Mouse (Mus musculus) MN1 (cell line): ENCODE results near the gene Gm49387.
"Not testable (repeated sequence)": the region's sequence is repeated elsewhere in the genome, so short reads cannot be mapped to it uniquely, and the experiment has no call there.

Experiments used
- DNase-seq: peaks from one replicate; pipeline ENCODE4 v3.0.0-alpha.2; 2016; ENCODE audit warnings: low spot score

Gm49387 gene

GRCm38 (mm10) chr14:31640890-31641505 is 320 bp upstream of the Gm49387 start, which contains the start of the genes Btd and Hacl1:
Btd (plus strand) TSS chr14:31641028.
Hacl1 (minus strand) TSS chr14:31641286.
- peak; percentile 93 for DNase-seq

DNA sequence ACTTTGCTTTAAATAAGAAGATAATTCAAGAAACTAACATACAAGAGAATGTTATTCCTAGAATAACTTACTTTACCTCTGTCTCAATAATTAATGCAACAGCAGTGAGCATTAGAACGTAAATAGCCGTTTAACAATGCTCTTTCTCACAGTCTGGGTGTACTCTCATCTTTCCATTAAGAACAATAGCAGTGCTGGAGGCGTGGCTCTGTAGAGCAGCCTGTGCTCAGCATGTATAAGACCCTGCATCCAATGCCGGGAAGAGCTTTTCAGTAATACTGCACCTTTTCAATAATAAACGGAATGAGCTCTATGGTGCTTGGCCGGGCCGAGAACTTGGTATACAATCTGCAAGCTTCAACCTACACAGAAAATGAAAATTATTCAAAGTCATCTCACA is 10.0 kb downstream of the Gm49387 start:
- DNase-seq = no peak

DNA sequence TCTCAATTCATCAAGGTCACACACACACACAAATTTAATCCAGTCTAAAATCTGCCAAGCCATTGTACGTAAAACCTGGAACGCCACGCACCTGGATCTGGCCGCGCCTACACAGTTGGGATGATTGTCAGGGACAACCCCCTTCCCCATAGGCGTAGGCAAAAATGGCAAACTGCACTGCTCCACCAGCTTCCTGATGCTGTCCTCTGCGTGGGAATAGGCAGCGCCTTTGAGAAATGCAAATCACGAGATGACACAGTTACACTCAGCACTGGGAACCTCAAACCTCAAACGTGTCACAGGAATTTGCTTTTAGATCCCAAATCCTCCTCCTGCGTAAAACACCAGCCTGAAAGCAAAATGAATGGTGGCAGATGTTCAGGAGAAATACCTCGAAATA is 17.9 kb downstream of the Gm49387 start:
- no peak for DNase-seq

GRCm38 (mm10) chr14:31620591-31621223 is 20.0 kb downstream of the Gm49387 start:
- DNase-seq = no peak

- DNase-seq = peak; percentile 26
Measured at GRCm38 (mm10) chr14:31617997-31618396, 22.7 kb downstream of the Gm49387 start.

DNA sequence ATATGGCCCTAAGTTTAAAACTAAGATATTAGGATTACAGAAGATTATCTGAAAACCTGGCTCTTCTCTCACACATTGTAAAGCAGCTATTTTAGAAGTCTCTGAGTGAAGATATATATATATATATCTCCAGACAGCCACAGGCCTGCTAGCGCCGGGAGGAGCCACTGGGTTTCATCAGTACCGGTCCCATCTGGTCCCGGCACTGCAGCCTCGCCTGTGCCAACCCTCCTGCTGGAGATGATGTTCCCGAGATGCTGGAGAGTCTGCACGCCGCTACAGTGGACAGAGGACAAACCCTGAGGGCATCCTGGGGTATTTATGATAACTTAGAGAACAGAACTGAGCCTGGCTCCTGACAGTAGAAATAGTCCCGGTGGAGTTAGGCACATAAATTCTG is 23.5 kb downstream of the Gm49387 start:
- no peak for DNase-seq

DNA sequence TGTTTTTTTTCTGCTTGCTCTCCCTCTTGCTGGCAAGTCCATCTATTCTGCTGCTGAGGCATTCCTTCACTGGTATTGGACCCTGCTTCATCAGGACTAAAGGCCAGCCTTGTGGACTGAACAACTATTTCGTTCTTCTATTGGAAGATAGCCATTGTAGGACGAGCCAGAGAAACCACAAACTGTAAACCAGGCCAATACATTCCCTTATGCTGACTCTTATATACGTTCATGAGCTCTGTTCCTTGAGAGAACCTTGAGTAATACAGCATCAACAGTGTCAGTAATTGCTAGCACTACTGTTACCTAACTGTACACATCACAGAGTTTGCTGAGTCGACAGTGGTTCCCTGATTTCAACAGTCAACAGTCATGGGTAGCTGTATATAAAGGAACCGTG is 27.0 kb downstream of the Gm49387 start:
- DNase-seq = no peak

DNA sequence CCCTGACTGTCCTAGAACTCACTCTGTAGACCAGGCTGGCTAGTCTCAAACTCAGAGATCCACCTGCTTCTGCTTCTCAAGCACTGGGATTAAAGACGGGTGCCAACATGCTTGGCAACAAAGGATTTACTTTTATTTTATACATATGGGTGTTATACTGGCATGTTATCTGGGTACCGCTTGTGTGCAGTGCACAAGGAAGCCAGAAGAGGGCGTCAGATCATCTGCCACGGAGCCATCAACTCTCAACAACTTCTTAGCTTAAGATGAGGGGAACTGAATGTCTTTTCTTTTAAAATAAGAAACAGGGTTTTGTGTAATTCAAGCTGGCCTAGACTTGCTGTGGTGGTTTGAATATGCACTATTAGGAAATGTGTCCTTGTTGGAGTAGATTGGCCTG is 28.7 kb downstream of the Gm49387 start:
- no peak for DNase-seq

DNA sequence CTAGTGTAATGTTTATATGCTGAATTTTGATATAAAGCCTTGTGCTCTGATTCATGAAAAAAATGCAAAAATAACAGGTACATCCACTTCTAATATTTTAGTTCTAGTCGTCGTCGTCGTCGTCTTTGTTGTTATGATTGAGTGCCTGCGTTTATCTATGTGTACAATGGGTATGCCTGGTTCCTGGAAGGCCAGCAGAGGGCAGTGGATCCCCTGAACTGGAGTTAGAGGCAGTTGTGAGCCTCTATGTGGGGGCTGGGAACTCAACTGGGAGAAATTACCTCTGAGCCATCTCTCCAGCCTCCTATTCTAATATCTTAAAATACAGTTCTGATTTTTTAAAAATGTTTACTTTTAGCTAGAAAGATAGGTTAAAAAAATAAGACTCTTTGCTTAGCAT is 35.2 kb downstream of the Gm49387 start:
- no peak for DNase-seq

DNA sequence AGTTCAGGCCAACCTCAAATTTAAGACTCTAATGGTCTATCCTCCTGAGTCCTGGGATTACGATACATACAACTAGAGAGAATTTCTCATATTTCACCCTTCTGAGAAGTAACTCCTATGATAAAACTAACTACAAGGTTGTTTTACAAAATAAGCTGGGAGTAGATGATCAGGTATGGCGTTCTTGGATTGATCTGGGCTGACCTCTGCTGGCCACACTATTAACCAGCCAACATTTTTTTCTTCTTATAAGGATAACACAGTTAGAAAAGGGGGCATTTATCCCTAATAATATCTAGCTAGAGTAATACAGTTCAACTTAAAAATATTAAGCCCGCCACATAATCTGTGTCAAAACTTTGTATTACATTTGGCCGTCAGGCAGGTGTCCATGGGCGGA is 35.8 kb downstream of the Gm49387 start:
- peak; percentile 54 for DNase-seq

- not testable (repeated sequence) for DNase-seq
Measured at GRCm38 (mm10) chr14:31602616-31602979, 38.1 kb downstream of the Gm49387 start.

DNA sequence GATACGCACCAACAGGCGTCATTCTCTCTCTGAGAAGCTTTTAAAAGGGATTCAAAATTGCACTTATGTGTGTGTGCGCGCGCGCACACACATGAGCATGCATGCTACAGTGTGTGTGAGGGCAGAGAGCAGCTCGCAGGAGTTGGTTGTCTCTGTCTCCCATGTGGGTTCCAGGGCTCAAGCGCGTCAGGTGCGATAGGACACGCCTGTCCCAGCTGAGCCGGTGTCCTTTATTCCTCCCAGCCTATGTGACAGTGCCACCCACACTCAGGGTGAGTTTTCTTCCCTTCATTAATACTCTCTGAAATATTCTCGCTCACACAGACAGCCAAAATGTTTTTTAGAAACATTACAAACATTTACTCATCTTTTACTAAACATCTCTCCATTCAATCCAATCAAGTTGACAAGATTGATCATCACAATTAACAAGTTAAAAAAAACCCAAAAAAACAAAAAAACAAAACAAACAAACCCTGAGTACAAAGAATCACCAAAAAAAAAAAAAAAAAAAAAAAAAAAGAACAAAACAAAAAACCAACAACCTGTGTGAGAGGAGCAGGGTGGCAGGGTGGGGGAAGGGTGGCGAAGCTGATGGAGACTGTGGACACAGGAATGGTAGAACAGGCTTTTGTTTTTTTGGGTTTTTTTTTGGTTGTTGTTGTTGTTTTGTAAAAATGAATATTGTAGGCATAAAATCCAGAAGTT is 38.6 kb downstream of the Gm49387 start:
- no peak for DNase-seq

DNA sequence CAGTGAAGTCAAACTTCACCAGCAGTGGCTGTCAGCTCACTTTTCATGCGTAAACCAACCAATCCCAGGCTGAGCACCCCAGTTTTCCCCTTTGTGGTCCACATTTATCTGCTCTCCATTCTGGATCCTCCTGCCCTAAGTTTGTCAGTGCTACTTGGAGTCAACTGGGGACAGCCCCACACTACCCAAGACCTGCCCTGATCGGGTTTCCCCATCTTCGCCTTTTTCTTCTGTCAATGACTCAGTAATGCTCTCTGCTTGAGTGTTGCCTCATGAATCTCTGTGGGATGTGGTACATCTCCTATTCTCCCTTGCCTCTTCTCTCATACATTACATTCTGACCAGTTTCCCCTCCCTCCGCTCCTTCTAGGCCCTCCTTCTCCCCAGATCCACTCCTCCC is 43.2 kb downstream of the Gm49387 start:
- no peak for DNase-seq

- DNase-seq = no peak
Measured at GRCm38 (mm10) chr14:31596408-31596807, 44.3 kb downstream of the Gm49387 start.

DNA sequence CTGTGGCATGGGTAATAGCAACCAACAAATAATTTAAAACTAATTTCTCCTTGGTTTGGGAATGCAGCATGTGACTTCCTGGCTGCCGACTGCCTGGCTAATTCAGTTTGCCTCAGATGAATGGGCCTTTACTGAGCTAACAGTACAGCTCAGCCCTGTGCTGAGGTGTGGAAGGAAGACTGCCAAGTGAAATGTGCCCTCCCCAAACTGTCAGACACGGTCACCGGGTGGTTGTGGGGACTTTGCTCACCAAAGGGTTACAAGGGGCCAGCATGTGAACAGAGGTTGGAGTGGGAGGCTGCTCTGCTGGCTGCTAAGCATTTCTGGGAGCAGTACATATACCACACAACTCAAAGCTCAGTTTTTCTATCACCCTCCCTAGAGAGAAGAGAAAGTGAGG is 46.0 kb downstream of the Gm49387 start:
- no peak for DNase-seq

DNA sequence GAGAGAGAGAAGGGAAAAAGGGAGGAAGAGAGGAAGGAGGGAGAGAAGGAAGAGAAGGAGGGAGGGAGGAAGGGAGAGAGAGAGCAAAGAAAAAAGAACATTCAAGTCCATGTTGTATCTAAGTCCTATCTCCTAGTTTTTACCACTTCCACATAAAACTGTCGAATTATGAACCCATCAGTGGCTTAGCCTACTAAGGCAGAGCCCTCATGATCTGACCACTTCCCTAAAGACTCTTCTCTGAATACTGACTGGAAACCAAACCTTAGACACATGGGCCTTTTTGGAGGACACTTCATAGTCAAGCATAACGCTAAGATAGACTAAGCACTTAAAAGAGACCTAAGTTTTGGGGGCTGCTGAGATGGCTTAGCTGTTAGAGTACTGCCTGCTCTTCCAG is 47.6 kb downstream of the Gm49387 start:
- no peak for DNase-seq

DNA sequence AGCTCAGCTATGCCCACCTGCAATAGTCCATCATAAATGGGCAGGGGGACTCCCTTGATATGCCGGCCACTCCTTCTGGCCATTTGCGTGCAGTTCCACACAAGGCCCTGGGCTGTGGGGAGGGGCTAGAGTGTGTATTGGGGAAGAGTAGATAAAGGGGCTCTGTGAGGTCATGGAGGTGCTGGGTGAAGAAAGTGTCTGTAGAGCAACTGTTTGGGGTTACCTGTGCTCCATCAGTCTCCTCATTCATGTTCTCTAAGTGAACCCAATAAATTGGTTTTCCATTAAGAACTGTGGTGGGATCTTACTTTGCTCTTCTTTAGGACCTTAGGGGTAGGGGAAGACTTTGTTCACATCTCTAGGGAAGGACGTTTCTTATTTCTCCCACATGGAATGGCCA is 49.4 kb downstream of the Gm49387 start, which contains the start of gene Colq:
Gene Colq (minus strand): TSS at position 101 of the 400 bp plus-strand sequence.
- DNase-seq = no peak

DNA sequence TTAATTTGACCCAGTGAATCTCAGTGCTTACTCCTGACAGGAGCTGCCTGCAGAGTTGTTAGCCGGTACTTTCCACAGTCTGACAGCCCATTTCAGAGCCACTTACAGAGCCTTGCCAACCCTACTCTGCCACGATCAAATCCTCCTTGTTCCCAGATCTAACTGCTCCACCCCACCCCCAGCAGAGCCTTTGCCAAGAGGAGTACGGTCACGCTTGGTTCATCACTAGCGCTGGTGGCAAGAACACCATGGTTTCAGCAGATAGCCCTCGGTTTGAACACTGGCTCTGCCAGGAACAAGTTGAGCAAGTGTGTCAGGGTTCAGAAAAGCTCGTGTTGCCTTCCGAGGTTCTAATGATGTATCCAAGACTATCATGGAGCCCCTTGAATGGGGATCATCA is 54.2 kb downstream of the Gm49387 start:
- DNase-seq = no peak

DNA sequence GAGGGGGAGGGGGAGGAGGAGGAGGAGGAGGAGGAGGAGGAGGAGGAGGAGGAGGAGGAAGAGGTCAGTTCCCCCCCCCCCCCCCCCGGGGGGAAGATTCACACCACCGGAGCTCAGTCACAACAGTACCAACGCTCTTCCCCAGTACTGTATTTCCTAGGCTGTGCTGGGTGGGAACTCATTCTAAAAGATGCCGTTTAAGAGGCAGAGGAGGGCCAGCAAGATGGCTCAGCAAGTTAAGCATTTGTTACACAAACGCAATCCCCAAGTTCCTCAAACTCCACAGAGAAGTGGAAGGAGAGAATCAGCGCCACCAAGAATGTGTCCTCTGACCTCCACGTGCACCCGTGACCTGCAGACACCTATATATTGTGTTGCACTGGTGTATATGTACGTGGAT is 57.6 kb downstream of the Gm49387 start:
- no peak for DNase-seq

DNA sequence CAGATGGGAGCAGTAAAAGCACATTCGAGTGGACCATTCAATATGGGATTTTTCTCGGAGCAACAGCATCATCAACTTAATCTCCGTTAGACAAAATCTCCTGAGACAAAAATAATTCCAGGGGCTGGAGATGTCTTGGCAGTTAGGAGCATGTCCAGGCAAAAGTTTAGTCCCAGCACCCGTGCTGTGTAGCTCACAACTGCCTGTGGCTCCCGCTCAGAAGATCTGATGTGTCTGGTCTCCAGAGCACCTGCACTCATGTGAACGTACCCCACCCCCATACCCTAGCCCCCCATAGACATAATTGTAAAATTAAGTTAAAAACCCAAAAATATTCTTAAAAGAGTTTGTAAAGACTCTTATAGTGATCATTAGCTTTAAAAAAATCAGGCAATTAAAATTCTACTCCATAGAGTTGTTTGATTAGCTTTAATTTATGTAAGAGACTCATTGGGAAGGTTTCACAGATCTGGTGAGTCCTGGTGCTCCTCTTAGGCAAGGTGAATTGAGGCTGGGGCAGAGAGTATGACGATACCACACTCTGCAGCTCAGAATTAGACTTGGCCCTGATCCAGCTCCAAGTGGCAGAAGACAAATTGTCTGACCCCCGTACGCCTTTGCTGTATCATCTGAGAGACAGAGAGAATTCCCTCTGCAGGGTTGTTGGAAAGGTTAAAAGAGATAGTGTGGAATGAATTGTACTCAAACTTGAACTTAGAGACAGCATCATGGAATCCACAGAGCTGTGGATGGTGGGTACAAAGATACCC is 62.5 kb downstream of the Gm49387 start:
- DNase-seq = no peak

- DNase-seq = peak; percentile 26
Measured at GRCm38 (mm10) chr14:31576846-31577697, 63.6 kb downstream of the Gm49387 start.

- DNase-seq = no peak
Measured at GRCm38 (mm10) chr14:31575866-31576265, 64.8 kb downstream of the Gm49387 start.
